Mouse (Mus musculus): ENCODE measurements around the gene Stfa2l1. TPM values are rescaled to one million over a fixed set of nuclear protein-coding genes. Genes with fewer than 3 reads are reported as not detected.

Gene Stfa2l1
- polyA plus RNA-seq, 1 experiment from 2014 or later, result not detected

- H3K4me2 ChIP-seq, result no peak within 1 kb of the TSS
- H3K9me3 ChIP-seq, result no peaks in the 10 kb centered on the region
- no peaks in the 10 kb centered on the region for H3K4me1 ChIP-seq (replicated peaks)
- H3K4me3 ChIP-seq, result no peak within 1 kb of the TSS
- ATAC-seq (ENCODE audit: low FRiP score), result no peak
- H3K27me3 ChIP-seq, result no peaks in the 10 kb centered on the region
- WGBS, result 86% methylated on average over 2 of the region's 2 CpGs
- H3K36me3 ChIP-seq, result no peaks in the 10 kb centered on the region
- no peak within 1 kb of the TSS for H3K27ac ChIP-seq
- H3K9ac ChIP-seq, result no peak within 1 kb of the TSS
These were observed 53.4 kb downstream of the Stfa2l1 start, which contains the start of gene Gm5416 for GRCm38 (mm10) chr16:36209967-36210453. Gene Gm5416, plus strand, starts transcription at chr16:36210403.

Other genes starting within 250 kb of the Stfa2l1 start
- gene Parp9, start 218.3 kb upstream of the Stfa2l1 start, polyA plus RNA-seq (2015; fragmentation: Nextera tagmentation; extraction: Ambion mirVana), result 1.8 and 1.9 TPM in 2 replicates
- 1.3 and 1.5 TPM in 2 replicates for gene Dtx3l, start 217.7 kb upstream of the Stfa2l1 start, polyA plus RNA-seq (2015; fragmentation: Nextera tagmentation; extraction: Ambion mirVana)
- 79.2 and 82.8 TPM in 2 replicates for gene Kpna1, start 178.1 kb upstream of the Stfa2l1 start, polyA plus RNA-seq (2015; fragmentation: Nextera tagmentation; extraction: Ambion mirVana)
- 14.1 and 14.8 TPM in 2 replicates for gene Wdr5b, start 115.6 kb upstream of the Stfa2l1 start, polyA plus RNA-seq (2015; fragmentation: Nextera tagmentation; extraction: Ambion mirVana)
- gene Fam162a, start 85.2 kb upstream of the Stfa2l1 start, polyA plus RNA-seq (2015; fragmentation: Nextera tagmentation; extraction: Ambion mirVana), result 144 and 159 TPM in 2 replicates
- gene Ccdc58, start 85.1 kb upstream of the Stfa2l1 start, polyA plus RNA-seq (2015; fragmentation: Nextera tagmentation; extraction: Ambion mirVana), result 35.2 and 42.1 TPM in 2 replicates
- 0.06 TPM in 1 of 2 replicates, not detected in the other for gene Csta1, start 25.6 kb upstream of the Stfa2l1 start, polyA plus RNA-seq (2015; fragmentation: Nextera tagmentation; extraction: Ambion mirVana)
- 1.4 TPM in 1 of 2 replicates, not detected in the other for gene Gm5483, start 27.4 kb downstream of the Stfa2l1 start, polyA plus RNA-seq (2015; fragmentation: Nextera tagmentation; extraction: Ambion mirVana)
- not detected in 2 replicates for gene Gm5416, start 53.6 kb downstream of the Stfa2l1 start, polyA plus RNA-seq (2015; fragmentation: Nextera tagmentation; extraction: Ambion mirVana)
- gene 2010005H15Rik, start 64.7 kb downstream of the Stfa2l1 start, polyA plus RNA-seq (2015; fragmentation: Nextera tagmentation; extraction: Ambion mirVana), result 0.47 TPM in 1 of 2 replicates, not detected in the other
- 1.9 and 2.4 TPM in 2 replicates for gene Stfa1, start 120.1 kb downstream of the Stfa2l1 start, polyA plus RNA-seq (2015; fragmentation: Nextera tagmentation; extraction: Ambion mirVana)
- gene BC117090, start 177.5 kb downstream of the Stfa2l1 start, polyA plus RNA-seq (2015; fragmentation: Nextera tagmentation; extraction: Ambion mirVana), result not detected in 2 replicates
- gene BC100530, start 210.9 kb downstream of the Stfa2l1 start, polyA plus RNA-seq (2015; fragmentation: Nextera tagmentation; extraction: Ambion mirVana), result 1.7 and 3.0 TPM in 2 replicates